Mouse (Mus musculus) bone marrow, adult 2 months (tissue): ENCODE measurements around the gene Gm17581.

Experiments used
- CTCF ChIP-seq: fragments of 200-500 bp; IDR thresholded peaks from 2 replicates; pipeline ENCODE4 v1.5.1; 2011; ENCODE audit warnings: low read length, control low read depth; ENCODE audit not compliant: control insufficient read depth, insufficient read depth
- POLR2A ChIP-seq: fragments of 200-500 bp; IDR thresholded peaks from 2 replicates; pipeline ENCODE4 v1.6.1; 2011; ENCODE audit warnings: low read depth, mild to moderate bottlenecking, control low read depth, low read length, borderline replicate concordance; ENCODE audit not compliant: control insufficient read depth

DNA sequence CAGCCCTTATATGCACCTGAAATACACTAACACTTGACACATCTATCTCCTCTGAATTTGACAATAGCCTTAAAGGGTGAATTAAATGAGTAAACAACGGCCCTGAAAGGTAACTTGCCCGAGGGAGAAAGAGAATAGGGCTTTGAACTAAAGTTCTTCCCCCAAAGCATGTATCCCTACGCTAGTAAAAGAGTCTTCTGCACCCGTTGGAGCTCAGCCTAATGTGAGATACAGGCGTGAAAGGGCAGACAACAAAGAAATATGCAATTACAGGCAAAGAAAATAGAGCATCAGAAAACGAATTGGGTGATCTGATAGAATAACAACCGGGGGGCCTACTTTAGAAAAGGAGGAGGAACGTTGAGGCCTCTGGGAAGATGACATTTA is 44.3 kb downstream of the Gm17581 start:
- no peak for TF ChIP-seq CTCF
- no peak for TF ChIP-seq POLR2A
